Mouse (Mus musculus) hematopoietic stem cell, adult 5-6 weeks (primary cell): ENCODE results near the gene Olfr1014. TPM values are rescaled to one million over a fixed set of nuclear protein-coding genes. Genes with fewer than 3 reads are reported as not detected.
A peak's percentile ranks its signal among the peaks of the same experiment; 100 is the strongest.

Source experiments
- ATAC-seq, 2 experiments: fragments of 125-278 bp in 1 of 2; replicated peaks in 1 of 2; 2 replicates each; pipeline ENCODE4 v1.8.0; 2016 to 2017; ENCODE audit warnings: inconsistent platforms in 2 of 2, mild to moderate bottlenecking in 2 of 2, moderate number of reproducible peaks in 2 of 2, low read depth in 1 of 2, moderate TSS enrichment in 1 of 2; ENCODE audit not compliant: low FRiP score in 2 of 2, poor library complexity in 2 of 2, severe bottlenecking in 2 of 2, insufficient read depth in 1 of 2, low TSS enrichment in 1 of 2
- total RNA-seq: library from RNA; stranded (forward); fragments of 172-1452, 232-1000 nt; gene quantifications from 2 replicates; pipeline ENCODE4 v1.2.3, GENCODE M21; 2017

Olfr1014 gene
- not detected in 2 replicates for total RNA-seq

DNA sequence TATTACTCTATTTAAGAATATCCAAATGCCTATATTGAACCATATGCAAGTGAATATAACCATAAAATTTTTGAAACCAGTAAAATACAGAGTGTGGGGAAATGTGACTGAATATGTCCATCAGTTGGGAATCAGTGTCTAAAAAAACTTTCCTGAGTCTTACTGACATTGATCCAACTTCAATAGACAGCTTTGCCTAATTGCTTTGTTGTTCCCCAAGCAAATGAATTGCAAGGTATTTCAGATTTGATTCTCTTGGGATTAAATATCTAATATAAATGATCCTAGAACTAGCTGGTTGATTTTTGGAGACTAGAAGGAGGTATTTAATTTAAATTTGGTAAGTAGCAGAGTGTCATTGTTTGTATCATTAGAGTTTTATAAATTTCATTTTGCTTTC, at the start of gene Olfr1014:
TSS of gene Olfr1014 (plus strand) at position 301 of the 400 bp plus-strand sequence.
- ATAC-seq, result no peak

GRCm38 (mm10) chr2:85725793-85726192, 46.7 kb upstream of the Olfr1014 start:
- peak in 1 of 2 experiments; percentile 71; a peak in 3 of 4 replicates for ATAC-seq

GRCm38 (mm10) chr2:85753822-85754221, 18.7 kb upstream of the Olfr1014 start:
- no peak for ATAC-seq

- no peak for ATAC-seq
These were observed 9.8 kb upstream of the Olfr1014 start, which contains the start of gene Olfr1012 for GRCm38 (mm10) chr2:85762666-85763065. Gene Olfr1012, minus strand, starts transcription at chr2:85762766.

DNA sequence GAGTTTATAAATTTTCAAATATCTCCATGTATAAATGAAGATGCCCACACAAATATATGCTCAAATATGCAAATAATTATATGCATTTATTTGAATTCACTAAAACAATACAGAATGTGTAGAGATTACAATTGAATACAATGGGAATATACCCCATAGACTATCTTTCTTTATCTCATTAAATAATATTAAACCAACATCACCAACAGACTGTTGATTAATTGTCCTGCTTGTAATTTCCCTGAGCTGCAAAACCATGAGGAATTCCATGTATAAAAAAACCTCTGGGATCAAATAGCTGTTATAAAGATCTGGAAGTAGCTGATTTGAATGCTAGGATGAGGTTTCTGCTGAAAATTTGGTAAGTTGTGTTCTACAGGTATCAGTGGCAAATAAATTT, 5.7 kb upstream of the Olfr1014 start, which contains the start of gene Olfr1013:
TSS of gene Olfr1013 (plus strand) at position 301 of the 400 bp plus-strand sequence.
- no peak for ATAC-seq

DNA sequence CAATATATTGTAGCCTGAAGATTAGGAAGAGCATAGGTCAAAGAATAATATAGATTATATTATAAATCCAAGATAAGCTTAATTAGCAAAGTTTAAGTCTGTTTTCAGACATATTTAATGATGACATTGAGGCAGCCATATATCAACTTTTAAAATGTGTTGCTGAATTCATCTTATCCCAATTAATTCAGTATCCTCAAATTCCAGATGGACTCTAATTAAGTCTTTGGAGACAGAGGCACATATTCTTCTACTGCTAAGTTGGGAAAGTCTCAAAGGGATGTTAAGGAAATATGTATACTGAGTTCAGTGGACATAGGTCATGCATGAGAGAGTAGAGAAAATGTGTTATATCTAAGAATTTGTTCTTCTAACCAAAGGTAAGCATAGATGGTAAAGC, 9.2 kb downstream of the Olfr1014 start, which contains the start of gene Olfr1015:
TSS of gene Olfr1015 (plus strand) at position 301 of the 400 bp plus-strand sequence.
- ATAC-seq, result no peak

DNA sequence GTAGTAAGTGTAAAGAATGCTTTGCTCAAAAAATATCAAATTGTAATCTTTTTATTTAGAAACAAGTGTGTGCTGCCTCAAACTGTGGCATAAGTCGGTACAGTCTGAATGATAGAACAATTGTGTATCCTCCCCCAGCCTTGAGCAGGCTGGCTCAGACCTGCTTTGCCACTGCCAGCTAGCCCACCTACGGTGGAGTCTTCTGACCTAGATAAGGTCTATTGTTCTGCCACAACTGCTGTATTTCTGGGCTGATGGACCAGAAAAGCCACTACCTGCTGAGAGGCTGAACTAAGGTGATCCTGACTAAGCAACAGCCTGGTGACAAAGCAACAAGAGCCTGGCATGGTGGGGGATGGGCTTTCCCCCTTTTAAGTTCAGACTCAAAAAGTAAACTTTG, 19.8 kb downstream of the Olfr1014 start:
- no peak for ATAC-seq

DNA sequence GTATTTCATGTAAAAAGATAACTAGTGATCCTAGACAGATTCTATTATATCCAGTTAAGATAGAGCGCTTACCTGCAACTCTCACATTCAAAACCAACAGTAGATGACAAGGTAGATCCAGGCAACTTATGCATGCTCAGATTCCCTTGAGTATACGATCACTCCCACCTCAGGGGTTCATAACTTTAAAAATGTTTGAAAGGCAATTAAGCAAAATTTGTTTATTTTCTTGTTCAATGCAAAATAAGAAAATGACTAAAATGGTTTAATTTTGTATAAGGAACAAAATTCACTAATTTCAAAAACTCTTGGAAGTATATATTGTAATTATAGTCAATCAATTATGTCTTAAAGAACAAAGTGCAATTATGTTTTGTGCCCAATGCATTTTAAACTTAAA, 29.9 kb downstream of the Olfr1014 start, which contains the start of gene Olfr1016:
TSS of gene Olfr1016 (minus strand) at position 101 of the 400 bp plus-strand sequence.
- no peak for ATAC-seq

- ATAC-seq, result no peak
These were observed 32.0 kb downstream of the Olfr1014 start for GRCm38 (mm10) chr2:85804501-85804900.

GRCm38 (mm10) chr2:85818179-85818578, 45.7 kb downstream of the Olfr1014 start, which contains the start of gene Olfr1018:
Gene Olfr1018, plus strand, starts transcription at chr2:85818479.
- no peak for ATAC-seq

Other genes starting within 250 kb of the Olfr1014 start
- gene Olfr996, start 193.5 kb upstream of the Olfr1014 start, total RNA-seq, result not detected in 2 replicates
- gene Olfr998, start 183.8 kb upstream of the Olfr1014 start, total RNA-seq, result not detected in 2 replicates
- not detected in 2 replicates for gene Olfr1000, start 160.8 kb upstream of the Olfr1014 start, total RNA-seq
- gene Olfr1002, start 122.0 kb upstream of the Olfr1014 start, total RNA-seq, result not detected in 2 replicates
- gene Olfr154, start 108.3 kb upstream of the Olfr1014 start, total RNA-seq, result not detected in 2 replicates
- not detected in 2 replicates for gene Olfr1006, start 93.9 kb upstream of the Olfr1014 start, total RNA-seq
- not detected in 2 replicates for gene Olfr1008, start 83.3 kb upstream of the Olfr1014 start, total RNA-seq
- gene Olfr1009, start 57.3 kb upstream of the Olfr1014 start, total RNA-seq, result not detected in 2 replicates
- not detected in 2 replicates for gene Olfr1012, start 9.9 kb upstream of the Olfr1014 start, total RNA-seq
- not detected in 2 replicates for gene Olfr1013, start 5.6 kb upstream of the Olfr1014 start, total RNA-seq
- not detected in 2 replicates for gene Olfr1015, start 9.3 kb downstream of the Olfr1014 start, total RNA-seq
- not detected in 2 replicates for gene Olfr1016, start 29.8 kb downstream of the Olfr1014 start, total RNA-seq
- gene Olfr1018, start 45.8 kb downstream of the Olfr1014 start, total RNA-seq, result not detected in 2 replicates
- gene Olfr1019, start 72.8 kb downstream of the Olfr1014 start, total RNA-seq, result not detected in 2 replicates
- gene Olfr1020, start 74.3 kb downstream of the Olfr1014 start, total RNA-seq, result not detected in 2 replicates
- gene Olfr1022, start 95.9 kb downstream of the Olfr1014 start, total RNA-seq, result not detected in 2 replicates
- not detected in 2 replicates for gene Olfr1023, start 112.9 kb downstream of the Olfr1014 start, total RNA-seq
- not detected in 2 replicates for gene Olfr1024, start 132.3 kb downstream of the Olfr1014 start, total RNA-seq
- not detected in 2 replicates for gene Olfr1025-ps1, start 142.5 kb downstream of the Olfr1014 start, total RNA-seq
- not detected in 2 replicates for gene Olfr1026, start 148.8 kb downstream of the Olfr1014 start, total RNA-seq
- gene Olfr1028, start 177.7 kb downstream of the Olfr1014 start, total RNA-seq, result not detected in 2 replicates
- gene Olfr1029, start 201.2 kb downstream of the Olfr1014 start, total RNA-seq, result not detected in 2 replicates
- gene Olfr1030, start 206.6 kb downstream of the Olfr1014 start, total RNA-seq, result not detected in 2 replicates
- not detected in 2 replicates for gene Olfr1031, start 217.6 kb downstream of the Olfr1014 start, total RNA-seq
- gene Olfr1032, start 232.8 kb downstream of the Olfr1014 start, total RNA-seq, result not detected in 2 replicates
- gene Olfr1033, start 247.9 kb downstream of the Olfr1014 start, total RNA-seq, result not detected in 2 replicates